1 mouse cellular context compared by ENCODE assay signal in the genomic region with DNA sequence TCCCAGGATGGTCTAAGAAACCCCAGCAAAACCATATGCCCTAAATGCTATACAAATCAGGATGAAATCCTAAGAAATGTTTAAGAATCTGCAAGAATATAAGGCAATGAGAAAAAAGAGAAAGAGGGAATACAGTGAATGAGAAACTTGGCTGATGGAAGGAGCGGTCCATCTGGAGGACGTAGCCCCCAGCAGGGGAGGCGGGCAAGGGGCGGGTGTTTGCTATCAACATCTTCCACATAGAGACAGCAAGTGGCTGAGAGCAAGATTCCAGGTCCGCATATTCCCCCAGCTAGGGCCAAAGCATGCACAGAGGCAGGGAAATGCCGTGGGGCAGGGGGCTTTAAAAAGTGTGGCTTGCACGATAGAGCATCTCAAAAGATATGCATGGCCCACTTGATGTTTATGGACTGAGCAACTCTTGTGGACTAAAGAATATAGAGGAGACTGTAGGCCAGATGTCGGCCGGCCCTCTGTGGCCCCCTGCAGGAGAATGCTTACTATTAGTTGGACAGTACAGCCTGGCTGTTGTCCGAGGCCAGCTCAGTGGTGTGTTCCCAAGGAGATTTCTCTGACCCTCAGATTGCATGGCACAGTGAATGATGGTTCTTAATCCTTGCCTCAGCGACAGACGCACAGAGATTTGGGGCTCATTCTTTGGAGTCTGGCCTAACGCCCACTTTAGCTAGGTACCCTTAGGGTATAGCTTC.
TF ChIP-seq lines count a peak whose summit lies in the region.

No protein-coding gene starts in this region.

TF ChIP-seq in CH12.LX, 34 proteins besides CTCF, POLR2A, EP300 and RAD21:
- TF ChIP-seq SMC3 (IDR thresholded peaks at IDR 0.05; ENCODE audit: low read depth, low read length) (peak; percentile 78), MYC (IDR thresholded peaks at IDR 0.05; ENCODE audit: low read depth, low read length) (no peak)
